Mouse (Mus musculus): Measurements from ENCODE around the gene Hist1h2bf. TPM values are rescaled to one million over a fixed set of nuclear protein-coding genes. Genes with fewer than 3 reads are reported as not detected.
"Not testable (repeated sequence)": the region's sequence is repeated elsewhere in the genome, so short reads cannot be mapped to it uniquely, and the experiment has no call there.

Hist1h2bf gene
- total and polyA plus RNA-seq, 2 experiments = 4.6 TPM; not detected in 1

DNA sequence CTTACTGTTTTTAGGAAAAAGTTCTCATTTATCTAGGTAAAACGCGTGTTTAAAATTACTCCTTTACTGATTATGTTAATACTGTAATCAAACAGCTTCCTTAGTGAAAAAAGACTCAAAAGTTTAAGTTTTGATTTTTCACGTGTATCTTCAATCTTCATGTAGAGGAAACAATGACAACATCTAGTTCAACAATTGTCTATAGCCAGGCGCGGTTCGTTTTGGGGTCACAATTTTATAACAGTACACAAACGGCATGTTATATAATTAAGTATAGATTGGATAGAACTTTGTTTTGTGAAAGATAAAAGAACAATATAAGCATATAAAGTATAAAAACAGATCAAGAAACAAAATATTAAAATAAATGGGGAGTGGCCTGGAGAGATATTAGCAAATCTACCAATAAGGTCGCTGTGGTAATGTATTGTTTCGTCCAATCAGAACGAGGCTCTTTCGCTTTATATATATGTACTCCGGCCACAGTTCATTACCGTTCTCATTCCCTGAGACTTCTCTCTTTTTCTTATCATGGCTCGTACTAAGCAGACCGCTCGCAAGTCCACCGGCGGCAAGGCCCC is 1.4 kb upstream of the Hist1h2bf start, which contains the start of gene Hist1h3d:
Gene Hist1h3d, plus strand, starts transcription at position 493 of the 581 bp plus-strand sequence.
- TF ChIP-seq CTCF (IDR thresholded peaks at IDR 0.05; ENCODE audit: low read depth, low read length) = no peak
- TF ChIP-seq POLR2A (IDR thresholded peaks at IDR 0.05; ENCODE audit: extremely low read depth, insufficient read depth, low read length) = no peak
- Histone ChIP-seq H3K79me2 (ENCODE audit: control insufficient read depth, insufficient read depth, low read length) (no peaks in the 10 kb centered on the region), H3K27me3 (ENCODE audit: control insufficient read depth, insufficient read depth, low read length) (no peaks in the 10 kb centered on the region), H3K4me3 (ENCODE audit: insufficient read depth, low read depth, low read length) (peak within 1 kb of the TSS; percentile 50), H3K4me1 (ENCODE audit: control insufficient read depth, insufficient read depth, low read length) (peaks cover 15% of the 10 kb centered on the region; the same call in 1 of the 2 replicates), H3K27ac (replicated peaks; ENCODE audit: insufficient read depth, low read depth, low read length) (no peak within 1 kb of the TSS; the same call in 1 of the 2 replicates), H3K9ac (ENCODE audit: low read depth, low read length) (peak within 1 kb of the TSS; percentile 71), H3K36me3 (ENCODE audit: control insufficient read depth, insufficient read depth, low read length) (no peaks in the 10 kb centered on the region)
- peak; percentile 69 for DNase-seq (ENCODE audit: extremely low read depth, low read depth, low spot score)
- 3% methylated on average over 18 of the region's 18 CpGs for WGBS

GRCm38 (mm10) chr13:23574546-23575170 is 662 bp upstream of the Hist1h2bf start:
- not testable (repeated sequence) for H3K9ac ChIP-seq (ENCODE audit: low read depth, low read length); H3K79me2 ChIP-seq (ENCODE audit: control insufficient read depth, insufficient read depth, low read length); H3K27me3 ChIP-seq (ENCODE audit: control insufficient read depth, insufficient read depth, low read length); DNase-seq (ENCODE audit: extremely low read depth, low read depth, low spot score); H3K27ac ChIP-seq (replicated peaks; ENCODE audit: insufficient read depth, low read depth, low read length); H3K36me3 ChIP-seq (ENCODE audit: control insufficient read depth, insufficient read depth, low read length)
- 0 out of 2 replicates have a peak overlapping the region, but pooled peaks have one; percentile 29 for H3K4me3 ChIP-seq (ENCODE audit: insufficient read depth, low read depth, low read length)
- peaks cover 15% of the 10 kb centered on the region; the same call in 1 of the 2 replicates for H3K4me1 ChIP-seq (ENCODE audit: control insufficient read depth, insufficient read depth, low read length)
- 7% methylated on average over 13 of the region's 39 CpGs for WGBS

DNA sequence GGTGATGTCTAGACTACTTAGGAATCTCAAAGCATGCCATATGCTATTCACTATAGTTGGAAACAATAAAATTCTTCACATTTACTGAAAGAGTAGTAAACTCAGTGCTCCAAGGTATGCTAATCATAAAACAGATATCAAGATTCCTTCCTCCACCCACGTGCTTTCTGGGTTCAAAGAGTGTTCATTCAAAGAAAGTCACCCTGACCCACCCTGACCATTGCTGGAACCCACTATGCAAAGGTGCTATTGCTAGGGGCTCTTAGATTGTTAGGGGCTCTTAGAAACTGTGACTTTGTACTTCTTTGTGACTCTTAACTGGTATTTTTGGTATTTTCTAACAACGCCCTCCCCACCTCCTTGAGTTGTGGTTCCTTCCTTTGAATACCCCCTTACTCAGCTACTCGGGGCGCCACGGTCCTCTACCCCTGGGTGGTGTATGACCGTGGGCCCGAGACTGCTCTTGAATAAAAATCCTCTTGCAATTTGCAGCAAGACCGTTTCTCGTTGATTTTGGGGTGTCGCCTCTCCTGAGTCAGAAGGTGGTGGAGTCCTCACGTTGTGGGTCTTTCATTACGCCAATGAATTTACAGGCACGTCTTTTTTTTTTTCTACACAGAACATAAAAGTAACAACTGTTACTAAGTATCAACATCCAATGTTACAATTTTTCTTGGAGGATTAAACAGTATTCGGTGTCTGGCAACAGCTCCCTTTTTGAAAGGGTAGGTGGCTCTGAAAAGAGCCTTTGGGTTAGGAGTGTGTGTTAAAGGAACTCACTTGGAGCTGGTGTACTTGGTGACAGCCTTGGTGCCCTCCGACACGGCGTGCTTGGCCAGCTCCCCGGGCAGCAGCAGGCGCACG is 730 bp downstream of the Hist1h2bf start:
- peaks cover 15% of the 10 kb centered on the region; the same call in 1 of the 2 replicates for H3K4me1 ChIP-seq (ENCODE audit: control insufficient read depth, insufficient read depth, low read length)
- peak overlapping the region; percentile 51; the same call in 1 of the 2 replicates for H3K9ac ChIP-seq (ENCODE audit: low read depth, low read length)
- H3K27ac ChIP-seq (replicated peaks; ENCODE audit: insufficient read depth, low read depth, low read length); DNase-seq (ENCODE audit: extremely low read depth, low read depth, low spot score); H3K36me3 ChIP-seq (ENCODE audit: control insufficient read depth, insufficient read depth, low read length); H3K79me2 ChIP-seq (ENCODE audit: control insufficient read depth, insufficient read depth, low read length); H3K27me3 ChIP-seq (ENCODE audit: control insufficient read depth, insufficient read depth, low read length): not testable (repeated sequence)
- H3K4me3 ChIP-seq (ENCODE audit: insufficient read depth, low read depth, low read length) = peak overlapping the region; percentile 59; the same call in 1 of the 2 replicates
- WGBS = 24% methylated on average over 20 of the region's 20 CpGs

DNA sequence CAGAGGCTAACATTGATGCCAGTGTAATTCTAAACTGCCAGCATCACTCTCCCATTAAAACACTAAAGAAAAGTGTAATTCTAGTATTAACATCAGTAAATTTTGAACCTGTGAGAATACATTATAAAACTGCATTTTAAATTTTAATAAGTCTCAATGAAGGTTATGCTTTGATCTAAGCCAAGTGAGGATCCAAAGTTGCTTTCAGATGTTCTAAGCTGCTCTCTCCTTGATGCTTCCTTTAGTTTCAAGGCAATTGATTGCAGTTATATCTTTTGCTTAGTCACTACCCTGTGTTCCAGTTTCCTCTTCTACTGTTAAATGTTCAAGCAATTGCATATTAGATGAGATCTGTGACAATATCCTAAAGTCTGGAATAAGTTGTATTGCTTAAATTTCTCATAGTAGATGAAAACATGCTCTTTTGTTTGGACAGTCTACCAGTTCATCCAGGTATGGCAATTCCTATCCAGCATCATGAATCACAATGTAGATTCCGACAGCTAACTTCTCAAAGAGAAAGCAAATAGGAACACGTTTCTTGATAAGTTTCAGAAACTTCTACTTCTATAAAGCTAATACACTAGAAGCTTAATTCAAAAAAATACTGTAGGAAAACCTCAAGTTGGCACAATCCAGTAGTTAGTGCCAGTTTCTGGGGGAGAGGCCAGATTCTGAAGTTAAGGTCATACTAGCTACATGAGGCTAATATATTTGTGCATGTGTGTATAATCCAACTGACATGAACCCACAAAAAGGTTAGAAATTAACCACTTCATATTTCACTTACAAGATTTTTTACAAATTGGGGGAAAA is 1.6 kb downstream of the Hist1h2bf start:
- Histone ChIP-seq H3K36me3 (ENCODE audit: control insufficient read depth, insufficient read depth, low read length) (no peaks in the 10 kb centered on the region), H3K4me1 (ENCODE audit: control insufficient read depth, insufficient read depth, low read length) (peaks cover 15% of the 10 kb centered on the region; the same call in 1 of the 2 replicates), H3K27me3 (ENCODE audit: control insufficient read depth, insufficient read depth, low read length) (no peaks in the 10 kb centered on the region), H3K79me2 (ENCODE audit: control insufficient read depth, insufficient read depth, low read length) (no peaks in the 10 kb centered on the region), H3K9ac (ENCODE audit: low read depth, low read length) (no peak overlapping the region), H3K27ac (replicated peaks; ENCODE audit: insufficient read depth, low read depth, low read length) (no peak overlapping the region), H3K4me3 (ENCODE audit: insufficient read depth, low read depth, low read length) (no peak overlapping the region; the same call in 1 of the 2 replicates)
- 47% methylated on average over 2 of the region's 2 CpGs for WGBS
- no peak for DNase-seq (ENCODE audit: extremely low read depth, low read depth, low spot score)
- no peak for TF ChIP-seq CTCF (IDR thresholded peaks at IDR 0.05; ENCODE audit: low read depth, low read length)
- no peak for TF ChIP-seq POLR2A (IDR thresholded peaks at IDR 0.05; ENCODE audit: extremely low read depth, insufficient read depth, low read length)

- H3K79me2 ChIP-seq (ENCODE audit: control insufficient read depth, insufficient read depth, low read length); H3K36me3 ChIP-seq (ENCODE audit: control insufficient read depth, insufficient read depth, low read length); DNase-seq (ENCODE audit: extremely low read depth, low read depth, low spot score); H3K27me3 ChIP-seq (ENCODE audit: control insufficient read depth, insufficient read depth, low read length): not testable (repeated sequence)
- Histone ChIP-seq H3K27ac (replicated peaks; ENCODE audit: insufficient read depth, low read depth, low read length) (peak overlapping the region; percentile 73), H3K4me3 (ENCODE audit: insufficient read depth, low read depth, low read length) (peak overlapping the region; percentile 58; the same call in 1 of the 2 replicates), H3K9ac (ENCODE audit: low read depth, low read length) (peak overlapping the region; percentile 34; the same call in 1 of the 2 replicates), H3K4me1 (ENCODE audit: control insufficient read depth, insufficient read depth, low read length) (peaks cover 15% of the 10 kb centered on the region; the same call in 1 of the 2 replicates)
- under 1% methylated on average over 17 of the region's 34 CpGs for WGBS
Observed at GRCm38 (mm10) chr13:23571504-23572217, 2.3 kb downstream of the Hist1h2bf start.
